Mouse (Mus musculus) lung, embryonic 14.5 days (tissue): ENCODE measurements around the gene M6pr. TPM values are rescaled to one million over a fixed set of nuclear protein-coding genes. Genes with fewer than 3 reads are reported as not detected.

Source experiments
- ATAC-seq: fragments of 200-750 bp; cut with Nextera tagmentation; 2 replicates; pipeline ENCODE4 v1.8.0; 2017; ENCODE audit warnings: mild to moderate bottlenecking, moderate TSS enrichment, moderate library complexity; ENCODE audit not compliant: insufficient read depth
- DNase-seq: peaks from one replicate; pipeline ENCODE4 v3.0.0-alpha.2; 2015
- H3K27ac ChIP-seq: fragments of 300-500 bp; sonication (generic); 2 replicates; pipeline ENCODE4 v1.5.1; 2014; ENCODE audit warnings: low read depth, mild to moderate bottlenecking, moderate library complexity
- H3K27me3 ChIP-seq: fragments of 300-500 bp; sonication (generic); 2 replicates; pipeline ENCODE4 v1.6.1; 2014; ENCODE audit warnings: low read length, control low read depth; ENCODE audit not compliant: insufficient read depth
- H3K36me3 ChIP-seq: fragments of 300-500 bp; sonication (generic); 2 replicates; pipeline ENCODE4 v1.6.1; 2014; ENCODE audit warnings: control low read depth; ENCODE audit not compliant: insufficient read depth
- H3K4me1 ChIP-seq: fragments of 300-500 bp; sonication (generic); 2 replicates; pipeline ENCODE4 v1.6.1; 2014; ENCODE audit warnings: antibody characterized with exemption, control low read depth; ENCODE audit not compliant: insufficient read depth
- H3K4me2 ChIP-seq: fragments of 300-500 bp; sonication (generic); 2 replicates; pipeline ENCODE4 v1.6.1; 2014; ENCODE audit warnings: mild to moderate bottlenecking
- H3K4me3 ChIP-seq: fragments of 300-500 bp; sonication (generic); 2 replicates; pipeline ENCODE4 v1.5.1; 2014; ENCODE audit warnings: low read depth, low read length
- H3K9ac ChIP-seq: fragments of 300-500 bp; sonication (generic); 2 replicates; pipeline ENCODE4 v1.6.1; 2014
- H3K9me3 ChIP-seq: fragments of 300-500 bp; sonication (generic); 2 replicates; pipeline ENCODE4 v1.6.1; 2016; ENCODE audit warnings: low read depth, low read length, control low read depth
- CTCF ChIP-seq: IDR thresholded peaks from 2 replicates; pipeline ENCODE4 v1.5.1; 2016; ENCODE audit warnings: antibody characterized with exemption, low read depth
- WGBS: fragments of 180-500 bp; shearing (Covaris S2); extraction: QIAGEN DNeasy Blood & Tissue Kit; methylation state at CpG from one replicate; pipeline ENCODE4 v1.1.7; 2014; 5-methylcytosine and 5-hydroxymethylcytosine counted together
- polyA plus RNA-seq: library from polyadenylated mRNA; unstranded; fragments of >200 nt; fragmentation: Nextera tagmentation; extraction: Ambion mirVana; gene quantifications from 2 replicates; pipeline ENCODE4 v1.2.1, GENCODE M21; 2014

The M6pr gene
- polyA plus RNA-seq, 1 experiment from 2014 or later, result 115 TPM

- Histone ChIP-seq H3K4me2 (no peak overlapping the region), H3K27me3 (no peaks in the 10 kb centered on the region), H3K36me3 (no peaks in the 10 kb centered on the region), H3K4me3 (no peak overlapping the region), H3K27ac (no peak overlapping the region), H3K4me1 (no peaks in the 10 kb centered on the region), H3K9ac (no peak overlapping the region), H3K9me3 (no peaks in the 10 kb centered on the region)
- TF ChIP-seq CTCF, result no peak
- ATAC-seq (no peak), DNase-seq (no peak)
- WGBS, result 80% methylated on average over 12 of the region's 12 CpGs
These were observed 3.5 kb upstream of the M6pr start for GRCm38 (mm10) chr6:122304790-122305555.

- WGBS, result 81% methylated on average over 4 of the region's 4 CpGs
- no peak overlapping the region for H3K4me2 ChIP-seq
- H3K9ac ChIP-seq, result no peak overlapping the region
- ATAC-seq, result no peak
- no peak for DNase-seq
- no peak overlapping the region for H3K4me3 ChIP-seq
- no peak overlapping the region for H3K27ac ChIP-seq
- TF ChIP-seq CTCF, result no peak
- H3K27me3 ChIP-seq, result no peaks in the 10 kb centered on the region
- H3K9me3 ChIP-seq, result no peaks in the 10 kb centered on the region
- H3K36me3 ChIP-seq, result 0 out of 2 replicates have a peak, but pooled peaks cover 4% of the 10 kb centered on the region
- peaks cover 6% of the 10 kb centered on the region; the same call in 1 of the 2 replicates for H3K4me1 ChIP-seq
These were observed 1.8 kb upstream of the M6pr start for GRCm38 (mm10) chr6:122306707-122307106.

- H3K4me3 ChIP-seq, result peak overlapping the region; percentile 84
- no peaks in the 10 kb centered on the region for H3K27me3 ChIP-seq
- H3K4me1 ChIP-seq, result peaks cover 6% of the 10 kb centered on the region; the same call in 1 of the 2 replicates
- WGBS, result 58% methylated on average over 6 of the region's 6 CpGs
- no peaks in the 10 kb centered on the region for H3K9me3 ChIP-seq
- ATAC-seq (peak; percentile 18), DNase-seq (no peak)
- peaks cover 18% of the 10 kb centered on the region for H3K36me3 ChIP-seq
- peak overlapping the region; percentile 46 for H3K4me2 ChIP-seq
- no peak overlapping the region for H3K27ac ChIP-seq
- TF ChIP-seq CTCF, result no peak
- H3K9ac ChIP-seq, result no peak overlapping the region; the same call in 1 of the 2 replicates
These were observed 400 bp upstream of the M6pr start for GRCm38 (mm10) chr6:122308136-122308504.

GRCm38 (mm10) chr6:122309446-122309960, 983 bp downstream of the M6pr start:
- H3K9me3 ChIP-seq, result no peaks in the 10 kb centered on the region
- H3K27ac ChIP-seq, result no peak overlapping the region; the same call in 1 of the 2 replicates
- H3K4me1 ChIP-seq, result peaks cover 6% of the 10 kb centered on the region; the same call in 1 of the 2 replicates
- H3K4me2 ChIP-seq, result peak overlapping the region; percentile 86
- peak overlapping the region; percentile 93 for H3K9ac ChIP-seq
- TF ChIP-seq CTCF, result no peak
- WGBS, result 6% methylated on average over 11 of the region's 11 CpGs
- no peak for DNase-seq
- no peak for ATAC-seq
- H3K4me3 ChIP-seq, result peak overlapping the region; percentile 84
- peaks cover 31% of the 10 kb centered on the region for H3K36me3 ChIP-seq
- no peaks in the 10 kb centered on the region for H3K27me3 ChIP-seq

- no peaks in the 10 kb centered on the region for H3K9me3 ChIP-seq
- no peak for TF ChIP-seq CTCF
- peak overlapping the region; percentile 84 for H3K4me3 ChIP-seq
- no peak for DNase-seq
- H3K27ac ChIP-seq, result no peak overlapping the region
- ATAC-seq, result no peak
- H3K36me3 ChIP-seq, result peaks cover 39% of the 10 kb centered on the region
- H3K27me3 ChIP-seq, result no peaks in the 10 kb centered on the region
- H3K4me2 ChIP-seq, result peak overlapping the region; percentile 86
- H3K9ac ChIP-seq, result peak overlapping the region; percentile 93
- peaks cover 6% of the 10 kb centered on the region; the same call in 1 of the 2 replicates for H3K4me1 ChIP-seq
- WGBS, result 49% methylated on average over 5 of the region's 5 CpGs
These were observed 1.8 kb downstream of the M6pr start for GRCm38 (mm10) chr6:122310187-122310820.

GRCm38 (mm10) chr6:122318726-122319125, 10.2 kb downstream of the M6pr start:
- Histone ChIP-seq H3K4me3 (no peak overlapping the region), H3K27ac (no peak overlapping the region), H3K9me3 (no peaks in the 10 kb centered on the region), H3K9ac (no peak overlapping the region), H3K27me3 (no peaks in the 10 kb centered on the region), H3K4me1 (no peaks in the 10 kb centered on the region), H3K4me2 (no peak overlapping the region), H3K36me3 (peaks cover 95% of the 10 kb centered on the region)
- no peak for ATAC-seq
- no peak for TF ChIP-seq CTCF
- no peak for DNase-seq
- WGBS, result 88% methylated on average over 1 of the region's 1 CpGs

- no peaks in the 10 kb centered on the region for H3K9me3 ChIP-seq
- 84% methylated on average over 6 of the region's 6 CpGs for WGBS
- ATAC-seq (no peak), DNase-seq (no peak)
- H3K4me2 ChIP-seq, result no peak overlapping the region
- H3K27me3 ChIP-seq, result no peaks in the 10 kb centered on the region
- no peak for TF ChIP-seq CTCF
- H3K27ac ChIP-seq, result no peak overlapping the region
- H3K4me3 ChIP-seq, result no peak overlapping the region
- peaks cover 62% of the 10 kb centered on the region for H3K36me3 ChIP-seq
- H3K9ac ChIP-seq, result no peak overlapping the region
- H3K4me1 ChIP-seq, result no peaks in the 10 kb centered on the region
These were observed 16.9 kb downstream of the M6pr start for GRCm38 (mm10) chr6:122325361-122325975.
